Mouse (Mus musculus): ENCODE data around the gene Ank2.

GRCm38 (mm10) chr3:127126220-127126619 lies 372.9 kb downstream of the Ank2 start:
- TF ChIP-seq POLR2A (IDR thresholded peaks at IDR 0.05; ENCODE audit: insufficient read depth, low read depth, low read length) (no peak), CTCF (IDR thresholded peaks at IDR 0.05; ENCODE audit: insufficient read depth, low read depth, low read length) (no peak)
